Mouse (Mus musculus) granulocyte monocyte progenitor cell, adult 5-6 weeks (primary cell): ENCODE data around the gene Kitl. TPM values are rescaled to one million over a fixed set of nuclear protein-coding genes. Genes with fewer than 3 reads are reported as not detected.

Experiments used
- ATAC-seq: replicated peaks from 2 replicates; pipeline ENCODE4 v1.8.0; 2016; ENCODE audit warnings: mild to moderate bottlenecking, moderate TSS enrichment, inconsistent platforms; ENCODE audit not compliant: poor library complexity, severe bottlenecking
- total RNA-seq, 2 experiments: library from RNA; stranded (forward) in 1 of 2; stranded (reverse) in 1 of 2; fragments of 200-712, 200-1000 nt in 1 of 2; fragments of >200 nt in 1 of 2; fragmentation: Nextera tagmentation in 1 of 2; gene quantifications; 2 replicates each; pipeline ENCODE4 v1.2.3; 2014 to 2017

Gene Kitl
- total RNA-seq, 2 experiments from 2014 or later: 0.17 TPM; not detected in 1

- no peak for ATAC-seq
Observed at GRCm38 (mm10) chr10:100025665-100026064, 10.2 kb downstream of the Kitl start.

- no peak for ATAC-seq
Observed at GRCm38 (mm10) chr10:100026778-100027177, 11.3 kb downstream of the Kitl start.

GRCm38 (mm10) chr10:100030385-100030784, 15.0 kb downstream of the Kitl start:
- ATAC-seq: no peak

- ATAC-seq: peak; percentile 27; the same call in 1 of the 2 replicates
Observed at GRCm38 (mm10) chr10:100030980-100031516, 15.6 kb downstream of the Kitl start.

- ATAC-seq: peak; percentile 46; the same call in 1 of the 2 replicates
Observed at GRCm38 (mm10) chr10:100031631-100032030, 16.2 kb downstream of the Kitl start.

DNA sequence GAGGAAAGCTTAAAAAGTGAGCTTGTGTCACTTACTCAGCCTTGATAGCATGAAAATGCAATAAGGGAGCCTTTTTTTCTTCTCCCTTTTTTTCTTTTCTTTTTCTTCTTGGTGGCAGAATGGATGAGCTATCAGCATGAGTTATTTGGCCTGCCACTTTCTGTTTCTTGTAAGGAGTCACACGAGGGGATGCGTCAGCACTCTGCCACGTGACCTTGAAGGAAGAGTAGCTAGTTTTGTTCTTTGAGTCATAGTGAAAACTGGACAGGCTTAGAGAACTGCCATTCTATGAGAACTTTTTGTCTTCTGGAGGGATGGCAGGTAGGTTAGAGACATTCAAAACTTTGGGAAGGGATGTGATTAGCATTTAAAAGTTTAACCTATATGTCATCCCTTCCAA, 17.1 kb downstream of the Kitl start:
- ATAC-seq: no peak

DNA sequence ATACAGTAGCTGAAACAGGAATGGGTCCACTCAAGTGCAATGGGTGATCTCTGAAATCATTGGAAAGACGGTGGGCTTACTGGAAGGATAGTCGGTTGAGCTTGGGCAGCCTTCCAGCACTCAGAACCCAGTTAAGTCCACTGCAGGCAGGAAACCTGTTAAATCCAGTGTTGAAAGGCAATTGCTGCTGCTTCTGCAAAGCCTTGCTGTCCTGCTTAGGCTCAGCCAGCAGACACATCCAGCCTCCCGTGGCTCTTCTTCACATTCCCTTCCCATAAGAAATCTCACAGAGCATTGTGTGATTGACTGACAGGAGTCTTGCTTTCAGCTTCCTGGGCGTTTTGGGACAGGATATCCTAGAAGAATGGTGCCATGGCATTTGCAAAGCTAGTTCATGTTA, 20.6 kb downstream of the Kitl start:
- no peak for ATAC-seq

- no peak for ATAC-seq
Observed at GRCm38 (mm10) chr10:100038342-100038898, 23.0 kb downstream of the Kitl start.

DNA sequence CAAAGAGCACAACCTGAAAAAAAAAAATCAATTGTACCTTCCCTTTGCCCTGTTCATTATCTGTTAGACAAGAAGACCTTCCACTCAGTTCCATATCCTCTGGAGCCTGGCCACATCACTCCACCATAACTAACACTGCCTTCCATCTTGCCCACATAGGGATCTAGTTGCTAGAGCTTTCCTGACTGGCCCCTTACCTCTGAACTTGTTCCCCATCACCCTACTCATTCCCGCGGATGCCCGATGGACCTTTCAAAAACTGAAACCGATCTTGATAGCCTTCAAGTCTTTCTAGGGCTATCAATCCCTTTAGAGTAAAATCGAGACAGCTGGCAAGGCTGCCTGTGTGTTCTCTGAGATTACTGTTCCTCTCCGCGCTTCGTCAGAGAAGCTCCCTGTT, 23.6 kb downstream of the Kitl start:
- ATAC-seq: no peak

- ATAC-seq: no peak
Observed at GRCm38 (mm10) chr10:100043748-100044147, 28.3 kb downstream of the Kitl start.

DNA sequence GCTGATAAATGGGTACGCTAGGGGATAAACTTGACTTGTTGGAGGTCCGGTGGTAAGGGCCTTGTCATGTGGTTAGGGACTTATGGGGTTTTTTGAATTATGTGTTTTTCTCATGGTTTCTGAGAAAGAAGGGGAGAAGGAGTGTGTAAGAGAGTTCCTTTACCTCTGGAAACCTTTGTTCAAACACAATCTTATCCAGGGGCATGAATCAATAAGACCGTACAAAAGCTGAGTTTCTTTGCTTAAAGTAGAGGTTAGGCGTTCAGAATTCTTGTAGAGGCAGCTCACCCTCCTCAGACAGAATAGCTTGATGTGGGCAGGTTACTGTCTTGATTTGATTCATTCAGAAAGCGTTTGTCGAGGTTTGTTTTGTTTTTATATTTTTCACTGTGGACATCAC, 28.7 kb downstream of the Kitl start:
- no peak for ATAC-seq

DNA sequence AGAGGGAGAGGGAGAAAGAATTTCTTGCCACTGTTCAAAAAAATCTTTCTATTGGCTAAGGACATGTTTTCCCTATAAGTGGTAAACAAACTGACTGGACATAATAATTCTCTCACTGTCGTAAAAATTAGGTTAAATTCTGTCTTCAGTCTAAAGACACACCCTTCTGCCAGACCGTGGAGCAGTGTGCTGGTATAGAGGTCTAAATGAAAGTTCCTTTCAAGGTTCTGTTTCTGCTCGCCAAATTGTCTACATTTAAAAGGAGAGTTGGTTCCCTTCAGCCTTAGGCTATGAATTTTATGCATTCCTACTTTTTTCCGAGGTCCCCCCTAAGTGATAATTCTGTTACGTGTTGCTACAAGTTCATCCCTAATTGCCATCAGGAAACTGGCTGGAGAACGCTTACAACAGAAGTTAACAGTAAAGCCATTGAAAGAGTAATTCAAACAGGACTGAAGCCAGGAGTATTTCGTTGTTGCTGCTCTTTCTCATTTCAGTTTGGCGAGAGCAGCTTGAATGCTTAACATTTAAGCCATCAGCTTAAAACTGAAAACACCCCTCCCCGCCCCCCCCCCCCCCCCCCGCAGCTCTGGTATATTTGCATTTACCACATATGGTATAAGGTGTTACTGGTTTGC, 35.8 kb downstream of the Kitl start:
- ATAC-seq: no peak

GRCm38 (mm10) chr10:100052404-100052803, 37.0 kb downstream of the Kitl start:
- no peak for ATAC-seq

DNA sequence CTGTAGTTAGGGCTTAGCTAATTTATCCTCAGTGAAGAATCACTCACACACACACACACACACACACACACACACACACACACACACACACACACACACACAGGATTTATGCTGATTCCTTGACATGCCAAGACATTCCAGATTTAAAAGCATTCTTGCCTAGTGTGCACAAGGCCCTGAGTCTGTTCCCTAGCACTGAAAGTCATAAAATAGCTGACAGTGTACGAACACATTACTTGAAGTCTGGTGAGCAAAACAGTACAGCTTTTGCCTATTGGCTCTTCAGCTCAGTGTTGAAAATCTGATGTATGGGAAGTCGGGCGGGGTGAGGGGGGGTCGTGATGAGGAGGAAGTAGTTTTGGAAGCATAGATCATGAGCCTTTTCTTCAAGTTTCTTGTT, 37.5 kb downstream of the Kitl start:
- no peak for ATAC-seq

GRCm38 (mm10) chr10:100054006-100054405, 38.6 kb downstream of the Kitl start:
- ATAC-seq: no peak

GRCm38 (mm10) chr10:100055082-100055481, 39.7 kb downstream of the Kitl start:
- no peak for ATAC-seq

GRCm38 (mm10) chr10:100057106-100057623, 41.7 kb downstream of the Kitl start:
- no peak for ATAC-seq

GRCm38 (mm10) chr10:100059356-100059755, 43.9 kb downstream of the Kitl start:
- no peak for ATAC-seq

GRCm38 (mm10) chr10:100065529-100066301, 50.3 kb downstream of the Kitl start:
- ATAC-seq: no peak

GRCm38 (mm10) chr10:100066374-100066773, 50.9 kb downstream of the Kitl start:
- ATAC-seq: no peak

DNA sequence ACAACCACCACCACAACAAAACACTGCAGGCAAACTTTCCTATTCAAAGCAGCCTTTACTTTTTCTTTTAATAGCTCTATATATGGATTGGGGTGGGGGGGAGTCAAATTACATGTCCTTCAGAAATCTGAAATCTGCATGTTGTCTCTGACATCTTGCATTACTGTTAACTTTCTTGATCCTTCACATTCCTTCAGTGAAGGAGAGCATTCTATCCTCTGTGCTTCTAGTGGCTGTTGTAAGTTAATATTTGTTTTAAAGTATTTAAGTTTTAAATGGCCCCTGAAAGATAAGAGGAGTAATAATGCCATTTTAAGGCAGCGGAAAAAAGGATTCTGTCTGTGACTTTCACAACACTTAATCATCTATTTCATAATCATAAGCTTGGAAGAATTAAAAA, 57.2 kb downstream of the Kitl start:
- ATAC-seq: no peak
